Mouse (Mus musculus): ENCODE results near the gene Taf5. TPM values are rescaled to one million over a fixed set of nuclear protein-coding genes. Genes with fewer than 3 reads are reported as not detected.

Taf5 gene
- polyA plus RNA-seq, 1 experiment, result 1.8 TPM

DNA sequence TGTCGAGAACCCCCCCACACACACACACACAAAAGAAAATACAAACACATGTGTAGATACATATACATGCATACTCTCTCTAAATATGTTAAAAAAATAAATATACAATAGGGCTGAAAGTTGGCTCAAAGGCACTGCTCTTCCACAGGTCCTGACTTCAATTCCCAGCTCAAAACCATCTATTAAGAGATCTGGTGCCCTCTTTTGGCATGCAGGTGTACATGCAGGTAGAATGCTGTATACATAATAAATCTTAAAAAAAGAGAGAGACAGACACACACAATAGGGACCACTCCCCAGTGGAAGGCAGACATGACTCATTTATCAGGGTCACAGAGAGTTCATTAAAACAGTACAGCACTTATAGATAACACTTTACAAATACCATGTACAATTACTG is 21.2 kb upstream of the Taf5 start:
- WGBS, result 100% methylated on average over 1 of the region's 1 CpGs
- H3K4me3 ChIP-seq (ENCODE audit: insufficient read depth, low read depth, low read length), result no peak overlapping the region
- H3K4me1 ChIP-seq (ENCODE audit: control insufficient read depth, insufficient read depth, low read length), result peaks cover under 1% of the 10 kb centered on the region; the same call in 1 of the 2 replicates
- DNase-seq, result no peak
- H3K36me3 ChIP-seq (ENCODE audit: control insufficient read depth, insufficient read depth, low read length), result no peaks in the 10 kb centered on the region; the same call in none of the 2 replicates
- H3K27ac ChIP-seq (ENCODE audit: insufficient read depth, low read depth, low read length), result no peak overlapping the region
- H3K27me3 ChIP-seq (replicated peaks; ENCODE audit: control insufficient read depth, insufficient read depth, low read length), result no peaks in the 10 kb centered on the region
- no peak for TF ChIP-seq POLR2A (IDR thresholded peaks at IDR 0.05; ENCODE audit: low read depth, low read length)
- 0 out of 2 replicates have a peak, but pooled peaks have one; percentile 4 for TF ChIP-seq CTCF (conservative IDR thresholded peaks at IDR 0.05; ENCODE audit: insufficient read depth, insufficient read length, low read depth, low read length)

DNA sequence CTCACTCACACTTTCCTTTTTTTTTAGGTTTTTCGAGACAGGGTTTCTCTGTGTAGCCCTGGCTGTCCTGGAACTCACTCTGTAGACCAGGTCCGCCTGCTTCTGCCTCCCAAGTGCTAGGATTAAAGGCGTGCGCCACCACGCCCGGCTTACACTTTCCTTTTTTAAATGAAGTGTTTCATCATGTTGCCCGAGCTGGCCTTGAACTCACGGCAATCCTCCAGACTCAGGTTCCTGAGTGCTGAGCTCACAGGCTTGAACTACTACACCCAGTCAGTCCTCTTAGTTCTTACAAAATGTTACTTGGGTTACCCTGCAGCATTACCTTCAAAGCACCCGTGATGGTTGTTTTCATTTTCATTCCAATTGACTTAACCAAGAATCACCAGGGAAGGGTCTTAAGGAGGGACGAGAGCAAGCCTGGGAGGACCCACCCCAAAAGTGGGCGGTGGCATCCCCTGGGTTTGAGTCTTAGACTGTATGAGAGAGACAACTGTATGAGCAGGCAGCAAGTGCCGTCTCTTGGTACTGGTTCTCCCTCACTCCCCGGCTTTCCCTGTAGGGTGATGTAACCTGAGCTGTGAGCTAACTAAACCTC is 20.2 kb upstream of the Taf5 start:
- H3K27ac ChIP-seq (ENCODE audit: insufficient read depth, low read depth, low read length), result no peak overlapping the region
- no peak for DNase-seq
- H3K36me3 ChIP-seq (ENCODE audit: control insufficient read depth, insufficient read depth, low read length), result no peaks in the 10 kb centered on the region; the same call in 1 of the 2 replicates
- TF ChIP-seq POLR2A (IDR thresholded peaks at IDR 0.05; ENCODE audit: low read depth, low read length) (no peak), CTCF (conservative IDR thresholded peaks at IDR 0.05; ENCODE audit: insufficient read depth, insufficient read length, low read depth, low read length) (no peak)
- peaks cover 3% of the 10 kb centered on the region; the same call in 1 of the 2 replicates for H3K4me1 ChIP-seq (ENCODE audit: control insufficient read depth, insufficient read depth, low read length)
- WGBS, result 87% methylated on average over 13 of the region's 13 CpGs
- no peak overlapping the region for H3K4me3 ChIP-seq (ENCODE audit: insufficient read depth, low read depth, low read length)
- H3K27me3 ChIP-seq (replicated peaks; ENCODE audit: control insufficient read depth, insufficient read depth, low read length), result no peaks in the 10 kb centered on the region

DNA sequence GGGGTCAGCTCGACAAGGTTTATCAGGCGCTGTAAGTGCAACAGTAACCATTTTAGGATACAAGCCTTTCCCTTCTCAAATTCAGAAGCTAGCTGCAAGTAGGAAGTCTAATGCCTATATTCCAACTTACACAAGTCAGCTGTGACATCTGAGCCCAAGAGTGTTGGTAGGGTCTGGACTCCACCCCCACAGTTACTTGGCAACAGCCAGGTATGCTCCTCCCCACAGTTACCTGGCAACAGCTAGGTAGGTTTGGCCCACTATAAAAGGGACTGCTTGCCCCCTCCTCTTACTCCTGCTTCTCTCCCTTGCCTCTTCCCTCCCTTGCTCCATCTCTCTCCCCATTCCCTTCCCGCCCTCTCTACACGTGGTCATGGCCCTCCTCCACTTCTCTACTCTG is 18.5 kb upstream of the Taf5 start:
- DNase-seq, result no peak
- H3K36me3 ChIP-seq (ENCODE audit: control insufficient read depth, insufficient read depth, low read length), result no peaks in the 10 kb centered on the region
- no peaks in the 10 kb centered on the region for H3K27me3 ChIP-seq (replicated peaks; ENCODE audit: control insufficient read depth, insufficient read depth, low read length)
- H3K4me1 ChIP-seq (ENCODE audit: control insufficient read depth, insufficient read depth, low read length), result peaks cover 13% of the 10 kb centered on the region
- no peak overlapping the region for H3K4me3 ChIP-seq (ENCODE audit: insufficient read depth, low read depth, low read length)
- H3K27ac ChIP-seq (ENCODE audit: insufficient read depth, low read depth, low read length), result no peak overlapping the region
- TF ChIP-seq POLR2A (IDR thresholded peaks at IDR 0.05; ENCODE audit: low read depth, low read length) (no peak), CTCF (conservative IDR thresholded peaks at IDR 0.05; ENCODE audit: insufficient read depth, insufficient read length, low read depth, low read length) (no peak)
- WGBS, result 69% methylated on average over 4 of the region's 4 CpGs

DNA sequence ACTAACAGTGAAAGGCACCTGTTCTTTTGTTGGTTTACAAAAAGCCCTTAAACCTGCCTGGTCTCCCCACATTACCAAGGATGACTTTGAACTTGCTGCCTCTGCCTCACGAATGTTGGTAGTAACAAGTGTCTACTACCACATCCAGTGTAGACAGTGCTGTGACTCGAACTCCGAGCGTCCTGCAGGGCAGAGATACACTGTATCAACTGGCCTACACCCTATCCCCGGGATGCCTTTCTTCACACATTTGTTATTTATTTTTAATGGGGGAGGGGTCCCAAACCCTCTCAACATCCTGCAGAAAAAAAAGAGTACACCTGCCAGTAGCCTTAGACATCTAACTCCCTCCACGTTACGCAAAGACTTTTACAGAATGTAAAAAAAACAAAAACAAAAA is 17.7 kb upstream of the Taf5 start:
- TF ChIP-seq POLR2A (IDR thresholded peaks at IDR 0.05; ENCODE audit: low read depth, low read length), result no peak
- TF ChIP-seq CTCF (conservative IDR thresholded peaks at IDR 0.05; ENCODE audit: insufficient read depth, insufficient read length, low read depth, low read length), result no peak
- H3K27ac ChIP-seq (ENCODE audit: insufficient read depth, low read depth, low read length), result no peak overlapping the region
- WGBS, result 4% methylated on average over 7 of the region's 7 CpGs

DNA sequence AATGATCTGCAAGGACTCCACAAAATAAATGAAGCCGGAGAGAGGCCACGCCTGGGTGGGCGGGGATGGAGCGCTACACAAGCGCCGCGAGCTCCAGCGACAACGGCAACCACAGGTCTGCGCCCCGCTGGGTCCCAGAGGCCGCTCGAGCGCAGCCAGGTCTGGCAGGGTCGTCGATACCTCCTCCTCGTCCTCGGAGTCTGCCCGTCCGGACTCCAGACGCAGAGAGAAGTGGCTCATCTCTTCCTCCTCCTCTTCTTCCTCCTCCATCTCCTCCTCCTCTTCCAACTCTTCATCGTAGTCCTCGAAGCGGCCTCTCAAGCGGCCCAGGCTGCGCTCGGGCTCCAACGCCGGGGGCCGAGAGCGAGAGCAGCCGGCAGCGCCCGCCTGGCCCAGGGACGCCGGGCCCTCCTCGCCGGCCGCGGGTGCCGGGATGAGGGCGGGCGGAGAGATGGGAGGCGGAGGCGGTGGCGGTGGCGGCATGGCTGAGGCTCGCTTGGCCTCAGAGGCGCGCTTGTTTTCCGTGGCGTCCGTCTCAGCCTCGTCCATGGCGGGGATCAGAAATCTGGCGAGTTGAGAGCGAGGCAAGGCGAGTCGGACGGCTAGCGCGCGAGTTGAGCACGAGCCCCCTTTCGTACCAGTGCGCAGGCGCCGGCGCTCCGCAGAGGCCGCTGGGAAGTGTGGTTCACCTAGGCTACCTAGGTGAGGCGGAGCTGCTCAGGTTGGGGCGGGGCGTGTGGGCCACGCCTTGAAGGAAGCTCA is 17.1 kb upstream of the Taf5 start, which contains the start of gene Pcgf6:
Gene Pcgf6, minus strand, starts transcription at position 636 of the 762 bp plus-strand sequence.
- WGBS, result under 1% methylated on average over 75 of the region's 75 CpGs
- no peaks in the 10 kb centered on the region for H3K27me3 ChIP-seq (replicated peaks; ENCODE audit: control insufficient read depth, insufficient read depth, low read length)
- H3K36me3 ChIP-seq (ENCODE audit: control insufficient read depth, insufficient read depth, low read length), result no peaks in the 10 kb centered on the region
- peaks cover 13% of the 10 kb centered on the region for H3K4me1 ChIP-seq (ENCODE audit: control insufficient read depth, insufficient read depth, low read length)
- TF ChIP-seq POLR2A (IDR thresholded peaks at IDR 0.05; ENCODE audit: low read depth, low read length) (peak; percentile 28), CTCF (conservative IDR thresholded peaks at IDR 0.05; ENCODE audit: insufficient read depth, insufficient read length, low read depth, low read length) (no peak)
- peak; percentile 90 for DNase-seq
- H3K4me3 ChIP-seq (ENCODE audit: insufficient read depth, low read depth, low read length), result peak within 1 kb of the TSS; percentile 88
- H3K27ac ChIP-seq (ENCODE audit: insufficient read depth, low read depth, low read length), result peak within 1 kb of the TSS; percentile 67

More for the DNA sequence above, 17.7 kb upstream of the Taf5 start:
- H3K4me1 ChIP-seq (ENCODE audit: control insufficient read depth, insufficient read depth, low read length), result peaks cover 13% of the 10 kb centered on the region
- DNase-seq, result no peak
- no peaks in the 10 kb centered on the region for H3K36me3 ChIP-seq (ENCODE audit: control insufficient read depth, insufficient read depth, low read length)
- no peaks in the 10 kb centered on the region for H3K27me3 ChIP-seq (replicated peaks; ENCODE audit: control insufficient read depth, insufficient read depth, low read length)
- peak overlapping the region; percentile 88 for H3K4me3 ChIP-seq (ENCODE audit: insufficient read depth, low read depth, low read length)

DNA sequence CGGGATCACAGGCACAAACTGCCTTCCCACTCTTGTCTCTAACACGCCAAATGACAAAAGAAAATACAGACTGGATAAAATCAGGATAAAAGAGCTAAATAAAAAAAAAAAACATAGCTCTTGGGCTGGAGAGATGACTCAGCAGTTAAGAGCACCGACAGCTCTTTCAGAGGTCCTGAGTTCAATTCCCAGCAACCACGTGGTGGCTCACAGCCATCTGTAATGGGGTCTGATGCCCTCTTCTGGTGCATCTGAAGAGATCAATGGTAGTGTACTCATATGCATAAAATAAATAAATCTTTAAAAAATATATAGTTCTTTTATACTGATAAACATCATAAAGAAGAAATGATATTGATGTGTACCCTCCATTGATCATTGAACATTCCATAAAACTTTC is 14.6 kb upstream of the Taf5 start:
- Histone ChIP-seq H3K27ac (ENCODE audit: insufficient read depth, low read depth, low read length) (peak overlapping the region; percentile 66; the same call in 1 of the 2 replicates), H3K27me3 (replicated peaks; ENCODE audit: control insufficient read depth, insufficient read depth, low read length) (no peaks in the 10 kb centered on the region), H3K4me3 (ENCODE audit: insufficient read depth, low read depth, low read length) (no peak overlapping the region), H3K4me1 (ENCODE audit: control insufficient read depth, insufficient read depth, low read length) (peaks cover 13% of the 10 kb centered on the region), H3K36me3 (ENCODE audit: control insufficient read depth, insufficient read depth, low read length) (no peaks in the 10 kb centered on the region)
- TF ChIP-seq CTCF (conservative IDR thresholded peaks at IDR 0.05; ENCODE audit: insufficient read depth, insufficient read length, low read depth, low read length) (no peak), POLR2A (IDR thresholded peaks at IDR 0.05; ENCODE audit: low read depth, low read length) (no peak)
- DNase-seq, result no peak
- 68% methylated on average over 4 of the region's 4 CpGs for WGBS

DNA sequence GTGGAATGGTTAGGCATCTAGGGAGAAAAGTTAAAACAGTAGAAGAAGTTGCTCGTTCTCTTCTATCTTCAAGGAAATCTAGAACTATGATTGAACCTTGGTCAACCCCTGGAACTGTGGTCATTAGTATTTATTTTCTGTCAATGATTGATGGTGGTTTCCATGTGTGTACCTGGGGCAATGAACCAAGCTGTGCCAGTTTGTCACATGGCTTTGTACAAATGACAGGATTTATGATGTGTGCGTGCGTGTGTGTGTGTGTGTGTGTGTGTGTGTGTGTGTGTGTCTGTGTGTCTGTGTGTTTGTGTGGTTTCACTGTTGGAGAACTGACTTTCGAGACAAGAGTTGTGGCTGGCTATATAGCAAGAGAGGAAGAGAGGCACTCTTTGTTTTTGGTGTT is 14.1 kb upstream of the Taf5 start:
- peak; percentile 87 for DNase-seq
- Histone ChIP-seq H3K27ac (ENCODE audit: insufficient read depth, low read depth, low read length) (peak overlapping the region; percentile 66; the same call in 1 of the 2 replicates), H3K36me3 (ENCODE audit: control insufficient read depth, insufficient read depth, low read length) (no peaks in the 10 kb centered on the region), H3K4me1 (ENCODE audit: control insufficient read depth, insufficient read depth, low read length) (peaks cover 13% of the 10 kb centered on the region), H3K27me3 (replicated peaks; ENCODE audit: control insufficient read depth, insufficient read depth, low read length) (no peaks in the 10 kb centered on the region), H3K4me3 (ENCODE audit: insufficient read depth, low read depth, low read length) (no peak overlapping the region)
- 16% methylated on average over 4 of the region's 4 CpGs for WGBS
- TF ChIP-seq CTCF (conservative IDR thresholded peaks at IDR 0.05; ENCODE audit: insufficient read depth, insufficient read length, low read depth, low read length), result no peak
- no peak for TF ChIP-seq POLR2A (IDR thresholded peaks at IDR 0.05; ENCODE audit: low read depth, low read length)

All from kidney, adult 2 months (tissue).